Mouse (Mus musculus): ENCODE results near the gene Lyrm9.
"Not testable (repeated sequence)": the region's sequence is repeated elsewhere in the genome, so short reads cannot be mapped to it uniquely, and the experiment has no call there.

The Lyrm9 gene

DNA sequence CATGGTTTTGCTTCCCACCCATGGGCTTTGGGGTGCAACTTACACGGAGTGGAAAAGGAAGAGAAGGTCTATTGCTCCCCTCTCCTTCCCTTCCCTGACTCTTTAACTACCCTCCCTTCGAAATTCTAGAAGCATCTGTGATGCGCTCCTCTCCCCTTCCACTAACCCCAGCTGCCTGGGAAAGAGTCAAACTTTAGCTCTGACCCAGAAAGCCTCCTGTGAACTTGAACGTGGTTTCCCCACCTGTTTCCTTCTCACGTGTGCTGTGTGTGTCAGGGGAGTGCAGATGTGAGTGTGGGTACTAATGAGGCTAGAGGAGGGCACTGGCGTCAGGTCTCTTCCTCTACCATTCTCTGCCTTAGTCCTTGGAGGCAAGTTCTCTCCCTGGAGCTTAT, 25.5 kb downstream of the Lyrm9 start:
- no peak for DNase-seq (ENCODE audit: low spot score)

DNA sequence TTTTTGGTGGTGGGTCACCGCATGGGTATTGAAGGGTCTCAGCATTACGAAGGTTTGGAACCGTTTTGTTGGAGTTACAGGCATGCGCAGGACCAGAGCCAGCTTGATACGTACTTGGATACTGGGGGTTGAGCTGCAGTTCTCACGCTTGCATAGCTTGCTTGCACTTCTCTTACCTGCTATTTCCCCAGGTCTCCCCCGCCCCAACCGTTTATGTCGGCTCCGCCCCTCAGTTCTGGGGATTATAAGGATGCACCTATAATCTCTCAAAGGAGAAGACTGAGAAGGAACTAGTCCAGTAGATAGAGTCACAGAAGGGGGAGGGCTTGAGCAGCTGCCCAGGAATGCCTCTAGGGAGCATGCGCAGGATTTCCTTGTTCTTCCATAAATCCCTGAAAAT, 26.1 kb downstream of the Lyrm9 start:
- no peak for DNase-seq (ENCODE audit: low spot score)

DNA sequence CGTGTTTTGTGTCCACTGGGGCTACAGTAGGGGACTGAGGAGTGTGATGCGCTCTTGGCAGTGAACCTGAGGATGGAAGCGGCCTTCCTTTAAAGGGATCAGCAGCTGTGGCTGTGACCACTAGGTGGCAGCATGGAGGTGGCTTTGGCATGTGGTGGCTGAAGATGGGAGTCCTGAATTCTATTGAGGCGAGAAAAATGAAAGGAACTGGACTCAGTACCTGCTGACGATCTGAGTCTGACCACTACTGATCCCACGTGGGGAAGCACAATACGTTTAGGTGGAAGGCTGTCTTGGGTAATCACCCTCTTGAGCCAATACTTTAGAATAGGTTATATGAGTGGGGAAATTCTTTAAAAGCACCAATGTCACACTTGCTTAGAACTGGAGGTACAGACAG, 29.9 kb downstream of the Lyrm9 start:
- peak; percentile 84 for DNase-seq (ENCODE audit: low spot score)

DNA sequence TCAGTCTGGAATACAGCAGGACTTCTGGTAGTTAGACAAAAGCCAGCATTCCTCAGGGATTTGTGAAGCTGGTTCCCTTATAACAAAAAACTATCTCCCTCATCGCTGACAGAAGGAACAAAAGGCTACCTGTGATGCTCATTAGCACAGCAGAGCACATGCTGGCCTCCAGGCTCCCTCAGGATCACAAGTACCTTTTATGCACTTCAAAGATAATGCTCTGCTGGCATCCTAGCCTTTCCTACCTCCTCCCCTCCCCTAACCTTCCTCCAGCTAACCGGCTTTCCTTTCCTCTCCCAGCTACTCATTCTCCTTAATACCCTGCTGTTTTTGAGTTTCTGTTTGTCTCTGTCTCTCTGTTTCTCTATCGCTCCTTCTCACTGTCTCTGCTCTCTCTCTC, 31.2 kb downstream of the Lyrm9 start:
- DNase-seq (ENCODE audit: low spot score): no peak

DNA sequence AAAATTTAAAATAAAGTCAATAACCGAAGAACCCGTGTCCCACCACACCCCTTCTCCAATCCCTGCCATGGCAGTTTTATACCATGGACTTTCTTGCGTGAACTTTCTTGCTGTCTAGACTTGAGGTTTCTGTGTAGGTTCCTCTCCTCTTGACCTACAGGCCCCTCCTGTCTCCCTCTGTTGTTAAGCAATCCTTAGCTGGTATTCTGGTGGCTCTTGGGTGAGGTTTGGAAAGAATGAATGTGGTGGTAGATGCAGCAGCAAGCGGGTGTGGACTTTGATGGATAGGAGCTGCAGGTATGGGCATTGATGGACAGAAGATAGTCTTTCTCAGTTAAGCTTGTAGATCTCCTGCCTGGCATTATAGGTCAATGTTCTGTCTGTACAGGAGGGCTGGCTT, 37.5 kb downstream of the Lyrm9 start:
- no peak for DNase-seq (ENCODE audit: low spot score)

DNA sequence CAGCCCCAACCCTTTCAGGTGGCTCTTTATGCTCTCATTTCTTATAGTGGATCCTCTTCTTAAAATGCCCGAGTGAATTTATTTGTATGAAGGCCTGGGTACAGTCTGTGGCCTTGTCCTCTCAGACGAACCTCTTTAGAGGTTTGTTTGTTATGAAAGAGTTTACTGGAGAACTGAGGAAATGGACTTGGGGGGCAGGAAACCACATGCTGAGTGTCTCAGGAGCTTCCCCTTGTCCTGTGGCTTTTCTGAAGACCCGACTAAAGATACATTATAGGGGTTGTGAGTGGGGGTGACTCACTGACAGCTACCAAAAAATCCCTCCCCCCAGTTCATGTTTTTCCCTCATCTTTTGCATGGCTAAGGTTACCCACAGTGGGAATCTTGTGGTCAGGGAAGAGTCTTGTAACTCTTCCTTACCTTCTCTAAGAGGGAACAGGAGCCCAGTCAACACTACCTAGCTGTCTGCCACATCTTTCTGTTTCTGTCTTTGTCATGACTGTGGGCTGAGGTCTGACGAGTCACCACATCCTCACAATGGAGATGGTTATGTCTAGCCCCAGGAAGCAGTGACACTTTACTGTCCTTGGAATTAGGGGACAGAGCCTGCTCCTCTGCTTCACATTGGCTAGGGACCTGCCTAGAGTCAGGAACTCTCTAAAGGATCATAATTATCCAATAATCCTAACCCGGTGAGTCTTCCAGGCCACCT, 38.3 kb downstream of the Lyrm9 start:
- DNase-seq (ENCODE audit: low spot score): no peak

DNA sequence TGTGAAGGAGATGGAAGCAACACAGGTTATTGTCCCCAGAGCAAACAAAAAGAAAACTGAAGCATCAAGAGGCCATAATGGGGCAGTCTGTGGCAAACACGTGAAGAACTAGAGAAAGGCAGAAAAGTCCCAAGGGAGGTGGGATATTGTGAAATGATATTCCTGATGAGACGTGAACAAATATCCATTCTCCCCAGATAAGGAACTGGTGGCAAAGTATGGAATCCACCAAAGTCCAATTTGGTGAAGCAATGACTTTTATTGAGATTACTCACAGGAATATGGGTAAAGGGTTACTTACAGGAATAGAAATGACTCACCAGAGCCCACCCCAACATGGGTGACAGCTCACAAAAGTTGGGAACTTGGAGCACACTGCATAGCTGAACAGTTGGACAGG, 38.9 kb downstream of the Lyrm9 start:
- DNase-seq (ENCODE audit: low spot score): no peak

DNA sequence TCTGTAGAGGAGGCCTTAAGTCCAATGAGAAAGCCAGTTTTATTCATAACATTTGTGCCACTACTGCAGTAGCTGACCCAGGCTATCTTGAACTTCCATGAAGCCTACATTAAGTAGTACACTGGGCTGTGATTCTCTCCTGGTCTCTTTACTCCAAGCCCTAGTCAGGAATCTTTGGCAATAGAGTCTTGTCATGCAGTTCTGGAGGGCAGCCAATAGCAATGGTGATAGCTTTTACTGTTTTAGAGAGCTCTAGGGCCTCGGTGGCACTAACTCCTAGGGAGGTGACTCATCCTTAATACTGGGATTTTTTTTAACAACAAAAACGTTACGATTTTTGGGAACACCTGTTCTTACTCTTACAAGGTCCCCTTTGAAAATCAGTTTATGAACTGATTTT, 40.1 kb downstream of the Lyrm9 start:
- DNase-seq (ENCODE audit: low spot score): no peak

DNA sequence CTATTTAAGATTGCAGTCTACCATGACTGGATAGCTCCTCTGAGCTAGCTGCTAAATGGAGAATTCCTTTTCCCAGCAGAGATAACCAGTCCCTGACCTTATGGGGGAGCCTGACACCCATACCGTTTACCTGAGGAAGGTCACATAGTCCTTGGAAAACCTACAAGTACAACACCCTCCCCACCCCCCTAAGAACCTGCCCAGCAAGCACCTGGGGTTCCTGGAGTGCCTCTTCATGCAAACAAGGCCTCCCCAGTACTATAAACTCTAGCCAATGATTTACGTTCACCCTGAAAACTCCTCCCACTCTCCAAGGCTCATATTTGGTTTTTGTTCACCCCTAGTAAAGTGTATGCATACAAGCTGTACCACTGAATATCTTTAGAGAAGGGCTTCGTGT, 41.3 kb downstream of the Lyrm9 start:
- no peak for DNase-seq (ENCODE audit: low spot score)

DNA sequence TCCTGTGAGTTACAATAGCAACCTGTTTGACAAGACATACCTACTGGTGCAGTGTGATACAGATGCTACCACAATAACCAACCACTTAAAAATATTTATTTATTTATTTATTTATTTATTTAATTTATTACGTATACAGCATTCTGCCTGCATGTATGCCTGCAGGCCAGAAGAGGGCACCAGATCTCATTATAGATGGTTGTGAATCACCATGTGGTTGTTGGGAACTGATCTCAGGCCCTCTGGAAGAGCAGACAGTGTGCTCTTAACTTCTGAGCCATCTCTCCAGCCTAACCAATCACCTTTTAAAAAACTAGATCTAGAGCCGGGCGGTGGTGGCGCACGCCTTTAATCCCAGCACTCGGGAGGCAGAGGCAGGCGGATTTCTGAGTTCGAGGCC, 42.8 kb downstream of the Lyrm9 start:
- not testable (repeated sequence) for DNase-seq (ENCODE audit: low spot score)

DNA sequence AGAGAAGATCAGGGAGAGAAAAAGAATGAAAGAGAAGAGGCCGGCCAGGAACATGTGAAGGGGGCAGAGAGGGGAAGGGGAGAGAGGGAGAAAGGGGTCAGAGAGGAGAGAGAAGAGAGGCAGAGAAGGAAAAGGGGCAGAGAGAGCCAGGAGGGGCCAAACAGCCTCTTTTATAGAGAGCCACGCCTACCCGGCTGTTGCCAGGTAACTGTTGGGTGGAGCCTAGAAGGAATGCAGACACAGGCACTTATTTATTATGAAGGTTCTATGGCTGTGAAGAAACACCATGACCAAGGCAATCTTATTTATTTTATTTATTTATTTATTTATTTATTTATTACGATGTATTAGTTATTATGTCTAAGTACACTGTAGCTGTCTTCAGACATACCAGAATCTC, 44.5 kb downstream of the Lyrm9 start:
- DNase-seq (ENCODE audit: low spot score): no peak

DNA sequence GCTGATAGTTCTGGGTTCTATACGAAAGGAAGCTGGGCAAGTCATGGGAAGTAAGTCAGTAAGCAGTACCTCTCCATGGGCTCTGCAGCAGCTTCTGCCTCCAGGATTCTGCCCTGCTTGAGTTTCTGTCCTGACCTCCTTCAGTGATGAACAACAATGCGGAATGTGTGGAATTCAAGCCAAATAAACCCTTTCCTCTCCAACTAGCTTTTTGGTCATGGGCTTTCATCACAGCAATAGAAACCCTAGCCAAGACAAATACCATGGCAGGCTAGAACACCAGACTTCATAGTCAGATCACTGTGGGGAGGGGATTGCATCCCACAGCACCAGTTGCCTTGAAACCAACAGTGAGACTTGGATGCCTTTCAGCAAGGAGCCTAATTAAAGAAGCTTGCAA, 46.4 kb downstream of the Lyrm9 start:
- DNase-seq (ENCODE audit: low spot score): no peak

DNA sequence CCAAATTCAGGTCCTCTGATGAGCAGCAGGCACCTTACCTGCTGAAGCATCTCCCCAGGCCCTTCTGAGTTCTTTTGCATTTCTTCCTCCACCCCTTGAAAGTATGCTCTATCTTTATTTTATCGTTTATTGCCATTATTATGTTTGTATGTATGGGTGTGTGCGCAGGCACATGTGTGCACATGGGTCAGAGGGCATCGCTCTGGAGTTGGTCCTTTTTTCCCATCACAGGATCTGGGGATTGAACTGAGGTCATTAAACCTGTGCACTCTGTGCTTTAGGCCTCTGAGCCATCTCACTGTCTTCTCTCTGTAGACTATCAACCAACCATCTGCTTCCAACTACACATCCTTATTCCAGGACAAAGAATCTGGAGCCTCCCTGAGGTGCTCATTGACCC, 53.3 kb downstream of the Lyrm9 start:
- DNase-seq (ENCODE audit: low spot score): no peak

DNA sequence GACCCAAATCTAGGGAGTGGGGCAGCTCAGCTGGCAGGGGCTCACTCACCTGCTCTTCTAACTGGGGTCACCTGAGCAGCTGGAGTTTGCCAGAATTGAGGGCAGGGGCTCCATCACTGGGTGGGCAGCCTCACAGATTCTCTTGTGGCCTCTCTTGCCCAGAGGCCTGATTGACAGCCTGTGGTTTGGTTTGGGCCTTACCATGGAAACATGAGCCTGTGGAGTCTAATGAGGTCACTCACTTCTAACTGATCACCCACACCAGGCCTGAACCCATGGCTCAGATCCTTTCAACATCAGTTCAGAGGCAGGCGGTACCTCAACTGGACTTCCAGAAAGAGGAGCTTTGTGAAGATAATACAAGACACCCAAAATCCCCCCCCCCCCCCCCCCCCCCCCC, 60.3 kb downstream of the Lyrm9 start:
- no peak for DNase-seq (ENCODE audit: low spot score)

DNA sequence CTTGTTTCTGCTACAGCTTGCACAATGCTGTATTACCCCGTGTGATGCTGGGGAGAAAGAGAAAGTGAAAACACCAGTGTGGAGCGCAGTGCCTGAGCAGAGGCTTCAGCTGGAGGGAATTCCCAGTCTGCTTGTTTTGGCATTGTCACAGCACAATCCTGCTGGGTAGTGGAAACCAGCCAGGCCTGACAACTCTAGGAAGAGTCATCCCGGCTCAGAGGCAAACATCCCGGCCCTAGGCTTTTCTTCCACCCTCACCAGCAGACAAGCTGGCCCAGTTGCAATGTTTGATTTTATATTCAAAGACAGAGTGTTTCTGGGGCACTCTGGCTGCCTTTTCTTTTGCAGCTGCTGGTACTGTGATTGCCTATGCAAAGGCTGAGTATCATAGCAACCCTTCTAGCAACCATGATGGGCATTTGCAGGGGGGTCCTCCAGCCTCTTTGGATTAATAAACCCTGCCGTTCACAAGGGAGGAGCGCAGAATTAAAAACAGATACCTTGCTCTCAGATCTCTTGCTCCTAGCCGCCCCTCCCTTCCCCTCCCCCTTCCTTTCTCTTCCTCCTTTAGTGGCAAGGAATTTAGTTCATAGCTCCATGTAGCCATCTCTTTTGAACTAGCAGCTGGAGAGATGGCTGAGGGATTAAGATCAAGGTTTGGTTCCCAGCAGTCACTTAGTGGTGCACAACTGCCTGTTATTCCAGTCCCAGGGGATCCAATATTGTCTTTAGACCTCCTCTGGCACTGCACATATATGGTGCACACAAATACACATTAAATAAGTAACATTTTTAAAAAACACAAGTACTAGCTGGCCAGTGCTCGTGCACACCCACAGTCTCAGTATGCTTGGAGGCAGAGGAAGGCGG, 61.0 kb downstream of the Lyrm9 start:
- peak; percentile 60 for DNase-seq (ENCODE audit: low spot score)

DNA sequence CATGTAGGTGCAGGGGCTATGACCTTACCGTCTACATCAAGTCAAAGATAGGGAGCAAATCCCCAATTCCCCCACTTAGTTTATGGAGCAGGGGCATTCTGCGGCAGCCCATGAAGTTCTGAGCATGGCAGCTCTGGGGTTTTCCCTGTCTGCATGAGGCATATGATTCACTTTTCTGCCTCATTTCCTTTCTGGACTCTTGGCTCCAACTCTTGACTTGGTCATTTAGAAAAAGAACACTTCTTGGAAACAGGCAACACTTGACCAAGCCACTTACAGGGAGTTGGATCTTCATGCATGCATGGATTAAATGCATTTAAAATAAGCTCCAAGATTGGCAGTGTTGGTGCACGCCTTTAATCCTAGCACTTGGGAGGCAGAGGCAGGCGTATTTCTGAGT, 62.8 kb downstream of the Lyrm9 start:
- no peak for DNase-seq (ENCODE audit: low spot score)

Data from ovary, postnatal 14 days (tissue).